Mouse (Mus musculus) adrenal gland, adult 18-20 months (tissue): ENCODE measurements around the gene Oxtr. TPM values are rescaled to one million over a fixed set of nuclear protein-coding genes. Genes with fewer than 3 reads are reported as not detected.

ENCODE experiments used
- DNase-seq, 2 experiments: peaks; one replicate each; pipeline ENCODE4 v3.0.0; 2021 to 2022; ENCODE audit warnings: low spot score in 2 of 2
- long read RNA-seq, 2 experiments: library from polyadenylated mRNA; stranded (forward); transcript quantifications; one replicate each; pipeline ENCODE4 v2.0.0; 2021
- total RNA-seq, 2 experiments: library from RNA; stranded (reverse); gene quantifications; 1 replicate in 1 of 2; 2 replicates in 1 of 2; pipeline ENCODE4 v1.2.3; 2021

Oxtr gene
- total RNA-seq, result 100 to 1,000 TPM in 1 of 2 experiments, 10 to 100 TPM in 1; 10.0 to 228 TPM
- long read RNA-seq, experiment 1, full-length matches to known transcripts, result 4 of 9 reads
- long read RNA-seq, experiment 1, partial matches to known transcripts, result 0 of 9 reads
- long read RNA-seq, experiment 1, other reads (novel, unspliced or antisense), result 5 of 9 reads
- long read RNA-seq, experiment 2, full-length matches to known transcripts, result 57 of 180 reads
- long read RNA-seq, experiment 2, partial matches to known transcripts, result 46 of 180 reads
- long read RNA-seq, experiment 2, other reads (novel, unspliced or antisense), result 77 of 180 reads

GRCm38 (mm10) chr6:112489910-112490559 lies at the start of gene Oxtr:
Gene Oxtr (minus strand): TSS chr6:112489943.
- no peak for DNase-seq

- DNase-seq, result no peak
Measured at GRCm38 (mm10) chr6:112525434-112525833, 35.7 kb upstream of the Oxtr start.

- DNase-seq, result no peak
Measured at GRCm38 (mm10) chr6:112524459-112524858, 34.7 kb upstream of the Oxtr start.

- no peak for DNase-seq
Measured at GRCm38 (mm10) chr6:112517991-112518390, 28.2 kb upstream of the Oxtr start.

- DNase-seq, result no peak
Measured at GRCm38 (mm10) chr6:112517572-112517971, 27.8 kb upstream of the Oxtr start.

GRCm38 (mm10) chr6:112516496-112516895 lies 26.8 kb upstream of the Oxtr start:
- no peak for DNase-seq

- DNase-seq, result no peak
Measured at GRCm38 (mm10) chr6:112514591-112514990, 24.8 kb upstream of the Oxtr start.

DNA sequence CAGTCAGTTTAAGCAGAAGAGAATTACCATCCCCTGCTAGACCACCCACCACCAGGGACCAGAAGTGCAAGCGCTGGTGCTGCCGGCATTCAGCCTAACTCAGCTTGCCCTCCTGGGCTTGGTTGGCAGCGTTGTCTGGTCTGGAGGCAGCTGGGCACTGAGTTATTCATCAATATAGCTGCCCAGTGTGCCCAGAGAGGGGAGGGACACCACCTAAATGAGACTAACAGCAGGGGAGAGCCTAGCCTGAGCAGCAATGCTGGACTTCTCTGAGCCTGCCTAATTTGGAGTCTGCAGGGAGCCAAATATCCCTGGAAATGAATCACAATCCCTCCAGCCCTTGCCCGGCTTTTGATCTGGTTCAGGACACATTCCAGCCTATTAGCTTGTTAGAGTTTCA lies 20.6 kb upstream of the Oxtr start:
- no peak for DNase-seq

- DNase-seq, result no peak
Measured at GRCm38 (mm10) chr6:112509590-112510131, 19.9 kb upstream of the Oxtr start.

DNA sequence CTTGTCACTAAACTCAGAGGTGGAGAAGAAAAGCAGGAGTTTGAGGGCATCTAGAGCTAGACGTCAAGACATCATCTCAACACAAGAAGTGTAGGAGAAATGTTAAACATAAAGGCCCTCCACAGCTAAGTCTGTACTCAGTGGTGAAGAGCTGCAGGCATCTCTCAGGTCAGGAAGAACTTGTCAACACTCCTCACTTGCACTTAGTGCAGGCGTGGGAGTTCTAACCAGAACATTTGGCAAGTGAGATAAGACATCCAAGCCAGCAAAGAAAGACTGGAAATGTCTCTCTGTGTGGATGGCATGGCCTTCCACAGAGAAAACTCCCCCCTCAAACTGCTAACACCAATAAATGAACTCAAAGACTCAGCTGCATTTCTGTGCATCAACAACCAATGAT lies 17.9 kb upstream of the Oxtr start:
- no peak for DNase-seq

DNA sequence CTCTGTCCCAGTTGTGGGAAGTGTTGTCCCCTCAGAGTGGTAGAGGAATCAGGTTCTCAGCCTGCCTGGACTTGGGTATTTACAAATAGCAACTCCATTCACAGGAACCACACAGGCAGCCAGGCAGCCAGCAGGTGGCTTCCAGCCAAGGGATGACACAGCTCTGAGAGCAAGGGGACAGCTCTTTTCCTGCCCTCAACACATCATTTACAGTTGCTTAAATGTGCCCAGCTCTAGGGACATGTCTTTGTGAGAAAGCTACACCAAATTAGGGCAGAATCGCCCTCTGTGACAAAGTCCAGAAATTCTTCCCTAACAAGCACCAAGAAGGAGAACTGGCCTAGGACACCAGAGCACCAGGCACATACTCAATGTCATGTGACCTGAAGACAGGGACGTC lies 11.4 kb upstream of the Oxtr start:
- DNase-seq, result peak in 1 of 2 experiments; percentile 52

GRCm38 (mm10) chr6:112499456-112499855 lies 9.7 kb upstream of the Oxtr start:
- no peak for DNase-seq

DNA sequence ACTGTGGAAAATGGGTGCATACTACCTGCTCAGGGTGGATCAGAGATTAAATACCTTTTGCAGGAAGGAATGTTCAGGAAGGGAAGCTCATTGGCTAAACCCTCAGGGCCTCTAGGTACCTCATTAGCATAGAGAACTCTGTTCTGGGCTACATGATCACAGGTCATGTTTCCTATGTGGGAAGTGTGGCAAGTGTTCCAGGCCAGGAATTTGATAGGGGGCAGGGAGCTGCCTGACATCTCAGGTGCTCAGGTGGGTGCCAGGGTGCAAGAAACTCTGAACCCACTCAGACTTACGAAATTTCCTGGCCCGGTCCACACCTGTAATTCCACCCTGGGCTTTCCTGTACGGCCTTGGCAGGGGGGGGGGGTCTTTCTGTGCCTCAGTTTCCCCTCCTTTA lies 9.0 kb upstream of the Oxtr start:
- DNase-seq, result no peak

DNA sequence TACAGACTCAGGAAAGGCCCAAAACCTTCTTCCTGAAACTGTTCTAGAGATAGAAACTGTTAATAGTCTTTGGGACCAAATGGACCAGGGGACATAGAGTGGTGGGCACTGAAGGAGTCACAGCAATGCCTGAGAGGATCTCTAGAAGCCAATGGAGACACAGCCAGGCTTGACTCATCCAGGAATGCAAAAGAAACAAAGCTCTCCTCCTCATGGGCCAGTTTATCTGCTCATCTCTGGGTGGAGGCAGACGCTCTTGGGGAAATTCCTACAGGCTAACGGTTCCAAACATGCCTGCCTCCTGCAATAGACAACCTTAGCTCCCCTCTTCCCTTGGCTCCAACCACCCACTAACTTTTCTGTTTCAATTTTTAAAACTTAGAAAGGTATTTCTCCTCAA lies 7.7 kb upstream of the Oxtr start:
- DNase-seq, result no peak

GRCm38 (mm10) chr6:112496291-112497060 lies 6.7 kb upstream of the Oxtr start:
- no peak for DNase-seq

- DNase-seq, result no peak
Measured at GRCm38 (mm10) chr6:112495219-112495618, 5.5 kb upstream of the Oxtr start.

GRCm38 (mm10) chr6:112494620-112495081 lies 4.9 kb upstream of the Oxtr start:
- DNase-seq, result no peak

DNA sequence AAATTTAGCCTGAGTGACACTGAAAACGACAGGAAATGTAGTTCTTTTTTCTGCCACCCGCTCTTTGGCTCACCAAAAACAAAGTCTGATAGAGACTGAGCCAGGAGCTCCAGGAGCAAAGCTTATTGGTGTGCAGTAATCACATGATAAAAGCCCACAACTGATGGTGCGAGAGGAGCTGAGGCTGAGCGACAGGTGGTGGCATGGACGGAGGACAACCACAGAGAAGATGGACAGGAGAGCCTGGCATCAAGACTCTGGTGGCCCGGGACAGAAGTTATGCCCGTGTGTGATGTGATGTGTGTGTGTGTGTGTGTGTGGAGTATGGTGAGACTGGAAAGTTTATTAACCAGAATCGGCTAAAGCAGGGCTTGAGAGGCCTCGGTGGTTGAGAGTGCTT lies 3.6 kb upstream of the Oxtr start:
- DNase-seq, result no peak

DNA sequence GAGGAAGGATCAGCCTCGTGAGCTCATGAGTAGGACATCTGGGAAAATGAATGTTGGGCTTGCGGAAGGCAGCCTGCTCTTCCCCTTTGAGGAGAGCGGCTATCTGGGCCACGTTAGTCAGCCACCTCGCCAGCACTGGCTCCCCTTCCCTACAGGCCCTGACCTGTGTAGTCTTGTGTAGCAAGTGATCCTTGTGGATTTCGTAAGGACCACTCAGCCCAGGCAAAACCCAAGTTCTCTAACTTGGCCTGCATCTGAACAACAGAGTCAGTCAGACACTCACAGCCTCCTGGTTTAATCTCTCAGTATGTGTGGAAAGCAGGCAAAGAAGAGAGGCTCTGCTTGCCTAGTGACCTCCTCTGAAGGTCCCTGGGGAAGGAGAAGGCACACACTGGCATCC lies 2.9 kb upstream of the Oxtr start:
- DNase-seq, result no peak

DNA sequence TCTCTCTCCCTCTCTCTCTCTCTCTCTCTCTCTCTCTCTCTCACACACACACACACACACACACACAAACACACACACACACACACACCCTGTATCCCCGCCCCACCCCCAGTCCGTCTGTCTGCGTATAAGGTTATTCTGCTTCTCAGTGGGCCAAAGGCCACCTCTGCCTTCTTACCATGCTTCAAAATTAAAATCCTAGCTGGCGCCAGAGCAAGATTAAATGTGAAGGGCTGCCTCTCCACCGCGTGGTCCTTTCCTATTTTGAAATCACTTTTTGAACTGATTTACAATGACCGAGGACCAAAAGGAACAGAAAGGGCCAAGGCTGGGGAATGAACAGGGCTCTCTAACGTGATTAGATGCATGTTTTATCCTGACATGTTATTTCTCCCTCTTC lies 1.8 kb upstream of the Oxtr start:
- no peak for DNase-seq

- peak; percentile 88 to 91 for DNase-seq
Measured at GRCm38 (mm10) chr6:112490625-112491242, 991 bp upstream of the Oxtr start.
